Mouse (Mus musculus) thymus, adult 2 months (tissue): Measurements from ENCODE around the gene Npas2.

Experiments used
- CTCF ChIP-seq: fragments of 200-500 bp; IDR thresholded peaks from 2 replicates; pipeline ENCODE4 v1.5.1; 2012; ENCODE audit warnings: mild to moderate bottlenecking, control low read depth, low read length, moderate library complexity, borderline replicate concordance; ENCODE audit not compliant: control insufficient read depth, poor library complexity, insufficient read depth; ENCODE audit errors: extremely low read depth
- POLR2A ChIP-seq: fragments of 200-500 bp; IDR thresholded peaks from 2 replicates; pipeline ENCODE4 v1.6.1; 2012; ENCODE audit warnings: mild to moderate bottlenecking, low read length, control low read depth, moderate library complexity; ENCODE audit not compliant: control insufficient read depth, poor library complexity, insufficient read depth; ENCODE audit errors: extremely low read depth

DNA sequence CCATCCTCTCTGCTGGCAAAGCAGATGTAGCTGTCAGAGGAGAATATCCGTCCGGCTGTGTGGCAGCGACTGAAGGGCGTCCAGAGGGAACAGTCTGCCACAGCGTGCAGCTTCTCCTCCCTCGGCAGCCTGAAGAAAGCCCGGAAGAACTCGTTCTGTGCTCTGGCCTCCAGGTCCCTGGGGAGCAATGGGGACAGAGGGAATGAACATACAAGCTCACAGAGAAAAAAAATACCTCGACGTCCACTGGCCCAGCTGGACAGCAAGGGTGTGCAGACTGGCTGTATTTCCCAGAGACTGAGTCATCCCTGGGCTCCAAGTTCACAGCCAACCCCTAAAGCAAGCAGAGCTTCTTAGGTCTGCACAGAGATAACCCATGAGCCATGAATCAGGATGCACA is 200.6 kb downstream of the Npas2 start:
- TF ChIP-seq CTCF (no peak), POLR2A (no peak)
